Mouse (Mus musculus): ENCODE results near the gene 4930583I09Rik.

4930583I09Rik gene

GRCm38 (mm10) chr17:64802956-64803275, 33.0 kb downstream of the 4930583I09Rik start:
- no peak for ATAC-seq (ENCODE audit: insufficient number of reproducible peaks, low FRiP score, low TSS enrichment)

GRCm38 (mm10) chr17:64802168-64802955, 33.5 kb downstream of the 4930583I09Rik start:
- no peak for ATAC-seq (ENCODE audit: insufficient number of reproducible peaks, low FRiP score, low TSS enrichment)

- no peak for ATAC-seq (ENCODE audit: insufficient number of reproducible peaks, low FRiP score, low TSS enrichment)
Measured at GRCm38 (mm10) chr17:64792623-64793022, 43.2 kb downstream of the 4930583I09Rik start.

GRCm38 (mm10) chr17:64792076-64792475, 43.8 kb downstream of the 4930583I09Rik start:
- ATAC-seq (ENCODE audit: insufficient number of reproducible peaks, low FRiP score, low TSS enrichment), result no peak

GRCm38 (mm10) chr17:64789175-64789574, 46.7 kb downstream of the 4930583I09Rik start:
- ATAC-seq (ENCODE audit: insufficient number of reproducible peaks, low FRiP score, low TSS enrichment), result no peak

GRCm38 (mm10) chr17:64788301-64788700, 47.6 kb downstream of the 4930583I09Rik start:
- no peak for ATAC-seq (ENCODE audit: insufficient number of reproducible peaks, low FRiP score, low TSS enrichment)

- ATAC-seq (ENCODE audit: insufficient number of reproducible peaks, low FRiP score, low TSS enrichment), result no peak
Measured at GRCm38 (mm10) chr17:64785961-64786360, 49.9 kb downstream of the 4930583I09Rik start.
